Mouse (Mus musculus): ENCODE results near the gene Esrrg. TPM values are rescaled to one million over a fixed set of nuclear protein-coding genes. Genes with fewer than 3 reads are reported as not detected.
A peak's percentile ranks its signal among the peaks of the same experiment; 100 is the strongest.

Gene Esrrg
- total and polyA plus RNA-seq, 2 experiments, result 1.1 to 4.2 TPM

DNA sequence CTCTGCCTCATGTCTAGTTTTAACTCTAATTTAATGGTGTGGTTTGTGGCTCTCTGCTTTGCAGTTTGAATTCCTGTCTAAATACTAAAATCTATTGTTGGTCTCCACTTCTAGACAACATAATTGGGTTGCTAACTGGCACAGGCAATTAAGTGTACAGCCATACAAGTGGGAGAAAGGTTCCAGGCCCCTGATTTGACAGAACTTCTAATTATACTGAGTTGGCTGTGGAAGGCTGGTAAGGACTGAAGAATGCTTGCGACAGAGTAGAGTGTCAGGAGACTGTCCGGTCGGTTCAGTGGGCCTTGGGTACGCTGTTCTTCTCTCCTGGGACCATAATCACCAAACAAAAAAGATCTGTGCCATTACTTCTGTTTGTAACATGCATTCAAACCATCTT is 96.3 kb downstream of the Esrrg start:
- no peak overlapping the region for H3K27ac ChIP-seq (replicated peaks; ENCODE audit: insufficient read depth, low read depth, low read length)

DNA sequence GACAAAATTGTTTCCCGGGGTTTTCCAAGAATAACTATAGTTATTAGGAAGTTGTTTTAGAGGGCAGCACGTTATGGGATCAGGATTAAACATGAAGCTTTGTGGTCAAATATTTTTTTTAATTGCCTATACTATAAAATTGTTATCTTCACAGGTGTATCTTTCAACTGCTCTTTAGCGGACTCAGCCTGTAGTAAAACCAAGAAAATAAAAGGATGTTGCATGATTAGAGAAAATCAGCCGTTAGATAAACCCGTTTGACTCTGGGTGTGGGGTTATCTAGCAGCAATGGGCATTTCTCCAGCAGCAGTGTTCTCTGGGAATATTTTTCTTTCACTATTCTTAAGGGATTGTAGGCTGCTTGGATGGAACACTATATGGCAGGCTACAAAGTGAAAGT is 96.8 kb downstream of the Esrrg start:
- no peak for DNase-seq (ENCODE audit: extremely low read depth, low read depth, low spot score)
- 76% methylated on average over 5 of the region's 5 CpGs for WGBS

More for the DNA sequence above, 96.3 kb downstream of the Esrrg start:
- Histone ChIP-seq H3K4me1 (ENCODE audit: control insufficient read depth, insufficient read depth, low read length) (no peaks in the 10 kb centered on the region), H3K9ac (ENCODE audit: low read depth, low read length) (no peak overlapping the region), H3K27me3 (ENCODE audit: control insufficient read depth, insufficient read depth, low read length) (no peaks in the 10 kb centered on the region), H3K4me3 (ENCODE audit: insufficient read depth, low read depth, low read length) (no peak overlapping the region), H3K36me3 (ENCODE audit: control insufficient read depth, insufficient read depth, low read length) (no peaks in the 10 kb centered on the region), H3K79me2 (ENCODE audit: control insufficient read depth, insufficient read depth, low read length) (no peaks in the 10 kb centered on the region)
- TF ChIP-seq POLR2A (IDR thresholded peaks at IDR 0.05; ENCODE audit: extremely low read depth, insufficient read depth, low read length) (no peak), CTCF (IDR thresholded peaks at IDR 0.05; ENCODE audit: low read depth, low read length) (no peak)
- no peak for DNase-seq (ENCODE audit: extremely low read depth, low read depth, low spot score)
- WGBS, result 91% methylated on average over 4 of the region's 4 CpGs

GRCm38 (mm10) chr1:187706046-187706445 is 97.5 kb downstream of the Esrrg start:
- Histone ChIP-seq H3K79me2 (ENCODE audit: control insufficient read depth, insufficient read depth, low read length) (no peaks in the 10 kb centered on the region), H3K4me3 (ENCODE audit: insufficient read depth, low read depth, low read length) (no peak overlapping the region), H3K9ac (ENCODE audit: low read depth, low read length) (no peak overlapping the region), H3K27me3 (ENCODE audit: control insufficient read depth, insufficient read depth, low read length) (no peaks in the 10 kb centered on the region), H3K36me3 (ENCODE audit: control insufficient read depth, insufficient read depth, low read length) (no peaks in the 10 kb centered on the region), H3K4me1 (ENCODE audit: control insufficient read depth, insufficient read depth, low read length) (no peaks in the 10 kb centered on the region), H3K27ac (replicated peaks; ENCODE audit: insufficient read depth, low read depth, low read length) (no peak overlapping the region)
- 60% methylated on average over 6 of the region's 6 CpGs for WGBS
- peak; percentile 15 for DNase-seq (ENCODE audit: extremely low read depth, low read depth, low spot score)
- no peak for TF ChIP-seq CTCF (IDR thresholded peaks at IDR 0.05; ENCODE audit: low read depth, low read length)
- no peak for TF ChIP-seq POLR2A (IDR thresholded peaks at IDR 0.05; ENCODE audit: extremely low read depth, insufficient read depth, low read length)

More for the DNA sequence above, 96.8 kb downstream of the Esrrg start:
- no peaks in the 10 kb centered on the region for H3K27me3 ChIP-seq (ENCODE audit: control insufficient read depth, insufficient read depth, low read length)
- no peak overlapping the region for H3K4me3 ChIP-seq (ENCODE audit: insufficient read depth, low read depth, low read length)
- no peak for TF ChIP-seq POLR2A (IDR thresholded peaks at IDR 0.05; ENCODE audit: extremely low read depth, insufficient read depth, low read length)
- TF ChIP-seq CTCF (IDR thresholded peaks at IDR 0.05; ENCODE audit: low read depth, low read length), result no peak
- H3K36me3 ChIP-seq (ENCODE audit: control insufficient read depth, insufficient read depth, low read length), result no peaks in the 10 kb centered on the region
- H3K79me2 ChIP-seq (ENCODE audit: control insufficient read depth, insufficient read depth, low read length), result no peaks in the 10 kb centered on the region
- H3K4me1 ChIP-seq (ENCODE audit: control insufficient read depth, insufficient read depth, low read length), result no peaks in the 10 kb centered on the region
- no peak overlapping the region for H3K27ac ChIP-seq (replicated peaks; ENCODE audit: insufficient read depth, low read depth, low read length)
- no peak overlapping the region for H3K9ac ChIP-seq (ENCODE audit: low read depth, low read length)

- Histone ChIP-seq H3K4me1 (ENCODE audit: control insufficient read depth, insufficient read depth, low read length) (no peaks in the 10 kb centered on the region), H3K27me3 (ENCODE audit: control insufficient read depth, insufficient read depth, low read length) (no peaks in the 10 kb centered on the region), H3K4me3 (ENCODE audit: insufficient read depth, low read depth, low read length) (no peak overlapping the region), H3K79me2 (ENCODE audit: control insufficient read depth, insufficient read depth, low read length) (no peaks in the 10 kb centered on the region), H3K36me3 (ENCODE audit: control insufficient read depth, insufficient read depth, low read length) (no peaks in the 10 kb centered on the region), H3K9ac (ENCODE audit: low read depth, low read length) (no peak overlapping the region), H3K27ac (replicated peaks; ENCODE audit: insufficient read depth, low read depth, low read length) (no peak overlapping the region)
- DNase-seq (ENCODE audit: extremely low read depth, low read depth, low spot score), result no peak
- TF ChIP-seq POLR2A (IDR thresholded peaks at IDR 0.05; ENCODE audit: extremely low read depth, insufficient read depth, low read length), result no peak
- TF ChIP-seq CTCF (IDR thresholded peaks at IDR 0.05; ENCODE audit: low read depth, low read length), result no peak
Measured at GRCm38 (mm10) chr1:187707176-187707575, 98.6 kb downstream of the Esrrg start.

DNA sequence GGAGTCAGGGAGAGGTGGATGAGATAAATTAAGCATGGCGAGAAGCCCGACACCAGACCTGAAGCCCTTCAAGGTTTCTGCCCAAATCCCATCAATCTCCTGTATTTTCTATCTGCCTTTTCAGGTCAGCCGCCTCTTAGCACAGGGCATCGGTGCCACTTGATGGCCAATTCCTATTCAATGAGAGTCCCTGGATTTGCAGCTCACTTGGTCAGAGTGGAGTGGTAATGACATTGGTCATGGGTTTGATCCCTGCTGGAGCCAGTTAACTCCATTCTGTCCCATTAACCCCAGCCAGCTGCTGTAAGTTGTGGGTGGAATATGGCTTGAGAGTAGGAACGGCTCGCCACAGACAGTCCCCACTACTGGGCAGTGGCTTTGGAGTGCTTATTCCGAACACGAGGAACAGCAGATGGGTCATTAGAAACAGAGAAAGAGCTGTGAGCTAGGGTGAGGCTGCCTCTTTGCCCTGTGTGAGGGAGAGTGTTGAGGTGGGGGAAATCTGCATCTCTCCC is 101.9 kb downstream of the Esrrg start:
- Histone ChIP-seq H3K36me3 (ENCODE audit: control insufficient read depth, insufficient read depth, low read length) (no peaks in the 10 kb centered on the region), H3K27me3 (ENCODE audit: control insufficient read depth, insufficient read depth, low read length) (no peaks in the 10 kb centered on the region), H3K9ac (ENCODE audit: low read depth, low read length) (no peak overlapping the region), H3K27ac (replicated peaks; ENCODE audit: insufficient read depth, low read depth, low read length) (no peak overlapping the region), H3K79me2 (ENCODE audit: control insufficient read depth, insufficient read depth, low read length) (no peaks in the 10 kb centered on the region), H3K4me1 (ENCODE audit: control insufficient read depth, insufficient read depth, low read length) (no peaks in the 10 kb centered on the region), H3K4me3 (ENCODE audit: insufficient read depth, low read depth, low read length) (no peak overlapping the region)
- TF ChIP-seq POLR2A (IDR thresholded peaks at IDR 0.05; ENCODE audit: extremely low read depth, insufficient read depth, low read length) (no peak), CTCF (IDR thresholded peaks at IDR 0.05; ENCODE audit: low read depth, low read length) (no peak)
- 97% methylated on average over 8 of the region's 8 CpGs for WGBS
- DNase-seq (ENCODE audit: extremely low read depth, low read depth, low spot score), result no peak

- Histone ChIP-seq H3K79me2 (ENCODE audit: control insufficient read depth, insufficient read depth, low read length) (no peaks in the 10 kb centered on the region), H3K9ac (ENCODE audit: low read depth, low read length) (no peak overlapping the region), H3K27ac (replicated peaks; ENCODE audit: insufficient read depth, low read depth, low read length) (no peak overlapping the region), H3K36me3 (ENCODE audit: control insufficient read depth, insufficient read depth, low read length) (no peaks in the 10 kb centered on the region), H3K27me3 (ENCODE audit: control insufficient read depth, insufficient read depth, low read length) (no peaks in the 10 kb centered on the region), H3K4me3 (ENCODE audit: insufficient read depth, low read depth, low read length) (no peak overlapping the region), H3K4me1 (ENCODE audit: control insufficient read depth, insufficient read depth, low read length) (no peaks in the 10 kb centered on the region)
- DNase-seq (ENCODE audit: extremely low read depth, low read depth, low spot score), result no peak
- WGBS, result 83% methylated on average over 3 of the region's 3 CpGs
- TF ChIP-seq POLR2A (IDR thresholded peaks at IDR 0.05; ENCODE audit: extremely low read depth, insufficient read depth, low read length) (no peak), CTCF (IDR thresholded peaks at IDR 0.05; ENCODE audit: low read depth, low read length) (no peak)
Measured at GRCm38 (mm10) chr1:187721035-187721434, 112.4 kb downstream of the Esrrg start.

All from liver, adult 2 months (tissue).